Mouse (Mus musculus) gastrocnemius, adult 2 months (tissue): ENCODE measurements around the gene Ubox5. TPM values are rescaled to one million over a fixed set of nuclear protein-coding genes. Genes with fewer than 3 reads are reported as not detected.
"Not testable (repeated sequence)": the region's sequence is repeated elsewhere in the genome, so short reads cannot be mapped to it uniquely, and the experiment has no call there.

Experiments used
- DNase-seq: peaks from one replicate; pipeline ENCODE4 v3.0.0; 2022
- H3K27ac ChIP-seq: fragments of 200-600 bp; 2 replicates; pipeline ENCODE4 v1.8.1; 2022; ENCODE audit warnings: mild to moderate bottlenecking
- H3K4me3 ChIP-seq: fragments of 200-600 bp; 2 replicates; pipeline ENCODE4 v1.8.1; 2022; ENCODE audit warnings: mild to moderate bottlenecking, moderate library complexity
- CTCF ChIP-seq: fragments of 200-600 bp; IDR thresholded peaks from 2 replicates; pipeline ENCODE4 v1.8.1; 2022; ENCODE audit warnings: antibody characterized with exemption, mild to moderate bottlenecking, moderate library complexity
- intact Hi-C: fragments of 180-260 bp; cut with DNase I; formaldehyde crosslinking; loops from one replicate; pipeline ENCODE4 v1.15.1; 2025
- long read RNA-seq, 2 experiments: library from polyadenylated mRNA; stranded (forward); transcript quantifications; one replicate each; pipeline ENCODE4 v2.0.0; 2021
- total RNA-seq, 2 experiments: library from RNA; stranded (reverse); gene quantifications; 2 replicates each; pipeline ENCODE4 v1.2.3; 2021

The Ubox5 gene
- 1 to 10 TPM; 4.9 to 5.0 TPM for total RNA-seq
- long read RNA-seq, experiment 1, partial matches to known transcripts = 2 of 32 reads
- long read RNA-seq, experiment 1, other reads (novel, unspliced or antisense) = 29 of 32 reads
- long read RNA-seq, experiment 2, partial matches to known transcripts = 1 of 26 reads
- long read RNA-seq, experiment 2, other reads (novel, unspliced or antisense) = 25 of 26 reads

- Histone ChIP-seq H3K27ac (peak within 1 kb of the TSS; percentile 88), H3K4me3 (peak within 1 kb of the TSS; percentile 97)
- no peak for TF ChIP-seq CTCF
- intact Hi-C loops = no loop called here
- DNase-seq = peak; percentile 92
These were observed at the start of gene Ubox5, which contains the start of gene Fastkd5 for GRCm38 (mm10) chr2:130629839-130630203. TSS of gene Ubox5 (minus strand) at chr2:130630038. TSS of gene Fastkd5 (minus strand) at chr2:130630027.

GRCm38 (mm10) chr2:130679154-130679553, 49.3 kb upstream of the Ubox5 start:
- Histone ChIP-seq H3K27ac (no peak overlapping the region), H3K4me3 (no peak overlapping the region)
- TF ChIP-seq CTCF = no peak
- intact Hi-C loops = no loop called here
- no peak for DNase-seq

DNA sequence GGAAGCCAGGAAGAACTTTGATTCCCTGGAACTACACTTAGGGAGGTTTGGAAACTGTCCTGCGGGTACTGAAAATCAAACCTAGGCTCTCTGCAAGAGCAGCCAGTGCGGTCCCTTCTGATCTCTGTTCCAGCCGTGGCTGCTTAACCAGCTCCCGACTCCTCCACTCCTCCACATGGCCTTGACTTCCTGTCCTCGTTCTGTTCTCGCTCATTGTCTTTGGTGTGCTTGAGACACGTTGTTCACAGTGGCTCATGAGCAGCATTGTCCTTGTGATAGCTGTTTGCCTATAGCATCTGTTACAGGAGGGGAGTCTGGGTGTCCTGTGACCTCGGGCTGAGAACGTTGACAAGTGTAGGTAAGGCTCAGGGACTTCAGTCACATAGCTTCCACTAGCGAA, 47.4 kb upstream of the Ubox5 start:
- Histone ChIP-seq H3K27ac (no peak overlapping the region), H3K4me3 (no peak overlapping the region)
- intact Hi-C loops = no loop called here
- no peak for DNase-seq
- TF ChIP-seq CTCF = no peak

- peak; percentile 92 for DNase-seq
- intact Hi-C loops = no loop called here
These were observed 37.7 kb upstream of the Ubox5 start, which contains the start of gene Itpa for GRCm38 (mm10) chr2:130667559-130667958. TSS of gene Itpa (plus strand) at chr2:130667610.

DNA sequence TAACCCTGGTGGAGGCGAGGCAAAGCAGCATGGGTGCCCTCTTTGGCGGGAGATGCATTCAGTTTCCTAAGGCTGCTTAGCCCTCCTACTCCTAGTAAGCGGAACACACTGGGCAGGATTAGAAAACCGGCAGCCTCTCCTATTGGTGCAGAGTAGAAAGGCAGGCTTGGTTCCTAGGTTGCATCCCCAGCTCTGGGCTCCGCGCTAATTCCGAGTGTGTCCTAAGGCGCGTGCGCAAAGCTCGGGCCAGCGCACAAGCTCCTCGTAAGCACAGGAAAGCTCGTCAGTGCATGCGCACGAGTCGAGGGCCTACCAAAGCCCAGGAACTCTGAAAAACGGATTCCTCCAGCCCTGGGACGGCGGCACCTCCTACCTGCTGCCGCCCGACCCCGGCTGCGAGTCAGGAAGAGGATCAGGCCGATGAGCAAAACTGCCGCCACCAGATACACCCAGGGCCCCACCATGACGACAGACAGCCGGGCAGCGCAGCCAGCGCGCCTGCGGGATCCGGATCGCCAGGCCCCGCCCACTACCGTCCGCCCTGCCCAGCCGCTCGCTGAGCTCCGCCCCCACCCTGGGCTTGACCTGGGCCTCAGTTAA, 34.4 kb upstream of the Ubox5 start, which contains the start of gene Ddrgk1:
TSS of gene Ddrgk1 (minus strand) at position 558 of the 600 bp plus-strand sequence.
- TF ChIP-seq CTCF = no peak
- Histone ChIP-seq H3K27ac (peak within 1 kb of the TSS; percentile 100), H3K4me3 (peak within 1 kb of the TSS; percentile 87)
- intact Hi-C loops = no loop called here
- peak; percentile 96 for DNase-seq

More at GRCm38 (mm10) chr2:130667559-130667958, 37.7 kb upstream of the Ubox5 start, which contains the start of gene Itpa:
- H3K4me3 ChIP-seq = peak within 1 kb of the TSS; percentile 89
- peak; percentile 52 for TF ChIP-seq CTCF
- peak within 1 kb of the TSS; percentile 92 for H3K27ac ChIP-seq

GRCm38 (mm10) chr2:130663342-130663741, 33.5 kb upstream of the Ubox5 start:
- TF ChIP-seq CTCF = no peak
- Histone ChIP-seq H3K27ac (peak overlapping the region; percentile 1; the same call in 1 of the 2 replicates), H3K4me3 (peak overlapping the region; percentile 87)
- no peak for DNase-seq
- intact Hi-C loops = no loop called here

DNA sequence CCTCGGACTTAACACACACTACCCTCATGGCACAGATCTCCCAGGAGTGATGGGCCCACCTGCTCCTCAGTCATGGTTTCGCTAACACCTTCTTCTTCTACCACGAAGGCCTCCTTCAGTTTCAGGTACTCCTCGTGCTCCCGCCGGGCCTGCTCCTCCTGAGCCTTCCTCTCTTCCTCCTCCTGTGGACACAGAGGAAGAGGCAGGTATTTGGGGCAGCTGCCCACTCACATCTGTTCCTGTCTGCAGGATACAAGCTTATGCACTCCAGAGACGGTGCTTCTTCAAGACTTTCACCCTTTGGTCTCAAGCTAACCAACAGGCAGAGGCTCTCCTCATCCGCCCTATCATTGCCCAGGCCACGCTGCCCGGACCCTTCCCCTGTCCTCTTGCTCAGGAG, 28.7 kb upstream of the Ubox5 start:
- Histone ChIP-seq H3K27ac (no peak overlapping the region), H3K4me3 (no peak overlapping the region)
- intact Hi-C loops = no loop called here
- DNase-seq = no peak
- TF ChIP-seq CTCF = no peak

GRCm38 (mm10) chr2:130657541-130657940, 27.7 kb upstream of the Ubox5 start:
- no peak for TF ChIP-seq CTCF
- intact Hi-C loops = no loop called here
- no peak overlapping the region for H3K27ac ChIP-seq
- no peak for DNase-seq
- no peak overlapping the region for H3K4me3 ChIP-seq

GRCm38 (mm10) chr2:130656536-130656935, 26.7 kb upstream of the Ubox5 start:
- intact Hi-C loops = no loop called here
- no peak for TF ChIP-seq CTCF
- Histone ChIP-seq H3K27ac (no peak overlapping the region), H3K4me3 (no peak overlapping the region)
- DNase-seq = no peak

DNA sequence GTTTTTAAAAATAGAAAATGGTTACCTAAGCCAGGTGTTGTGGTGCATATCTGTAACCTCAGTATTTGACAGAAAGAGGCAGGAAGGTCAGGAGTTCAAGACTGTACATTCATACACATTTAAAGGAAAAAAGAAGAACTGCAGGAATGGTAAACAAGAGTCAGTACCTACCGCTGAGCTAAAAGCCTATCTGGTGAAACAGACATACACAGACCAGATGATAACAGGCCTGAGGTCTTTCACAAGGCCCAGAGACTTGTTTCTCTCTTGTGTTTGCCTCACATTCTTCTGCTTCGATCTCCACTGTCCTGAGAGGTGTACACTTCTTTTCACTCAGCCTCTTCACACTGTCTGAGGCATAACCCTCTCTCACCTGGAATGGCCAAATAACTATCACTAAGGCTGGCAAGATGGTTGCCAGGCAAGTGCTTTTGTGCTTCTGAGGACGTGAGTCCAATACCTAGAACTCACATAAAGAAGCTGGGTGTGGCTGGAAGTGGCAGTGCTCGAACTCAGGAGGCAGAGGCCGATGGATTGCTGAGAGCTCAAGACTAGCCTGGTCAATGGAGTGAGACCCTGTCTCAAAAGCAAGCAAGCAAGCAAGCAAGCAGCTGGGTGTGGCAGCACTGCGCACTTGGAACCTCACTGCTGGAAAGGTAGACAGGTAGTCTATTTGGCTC, 26.0 kb upstream of the Ubox5 start:
- Histone ChIP-seq H3K4me3 (no peak overlapping the region), H3K27ac (no peak overlapping the region)
- intact Hi-C loops = no loop called here
- TF ChIP-seq CTCF = no peak
- no peak for DNase-seq

- no peak for DNase-seq
- no peak for TF ChIP-seq CTCF
- H3K27ac ChIP-seq = no peak overlapping the region
These were observed 23.9 kb upstream of the Ubox5 start for GRCm38 (mm10) chr2:130653760-130654159.

DNA sequence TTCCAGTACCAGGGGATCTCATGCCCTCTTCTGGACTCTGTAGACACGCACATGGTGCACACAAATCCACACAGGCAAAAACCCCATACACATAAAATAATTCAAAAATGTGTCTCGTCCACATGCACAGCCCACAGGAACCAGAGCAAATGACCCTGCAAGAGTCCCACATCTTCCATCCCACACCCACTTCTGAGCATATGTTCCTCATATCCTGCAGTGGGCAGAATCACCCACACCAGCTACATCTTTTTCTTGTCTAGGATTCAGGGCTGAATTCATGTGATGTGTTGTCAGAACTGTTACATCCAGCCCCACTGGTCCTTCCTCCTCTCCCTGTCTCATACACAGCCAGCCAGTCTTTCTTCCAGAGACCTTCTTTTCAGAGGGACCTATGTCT, 23.5 kb upstream of the Ubox5 start:
- no peak for TF ChIP-seq CTCF
- H3K27ac ChIP-seq = no peak overlapping the region
- DNase-seq = no peak
- H3K4me3 ChIP-seq = no peak overlapping the region
- intact Hi-C loops = no loop called here

More at GRCm38 (mm10) chr2:130653760-130654159, 23.9 kb upstream of the Ubox5 start:
- intact Hi-C loops = no loop called here
- no peak overlapping the region for H3K4me3 ChIP-seq

DNA sequence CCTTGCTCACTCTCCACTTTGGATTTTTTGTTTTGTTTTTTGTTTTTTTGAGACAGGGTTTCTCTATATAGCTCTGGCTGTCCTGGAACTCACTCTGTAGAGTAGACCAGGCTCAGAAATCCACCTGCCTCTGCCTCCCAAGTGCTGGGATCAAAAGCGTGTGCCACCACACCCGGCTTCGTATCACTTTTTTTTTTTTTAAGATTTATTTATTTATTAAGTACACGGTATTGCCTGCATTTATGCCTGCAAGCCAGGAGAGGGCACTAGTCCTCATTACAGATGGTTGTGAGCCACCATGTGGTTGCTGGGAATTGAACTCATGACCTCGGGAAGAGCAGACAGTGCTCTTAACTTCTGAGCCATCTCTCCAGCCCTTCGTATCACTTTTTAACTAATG, 19.2 kb upstream of the Ubox5 start:
- H3K4me3 ChIP-seq, H3K27ac ChIP-seq, DNase-seq, intact Hi-C loops: not testable (repeated sequence)
